Mouse (Mus musculus): ENCODE measurements around the gene Olfr1179.
"Not testable (repeated sequence)": the region's sequence is repeated elsewhere in the genome, so short reads cannot be mapped to it uniquely, and the experiment has no call there.

Gene Olfr1179

DNA sequence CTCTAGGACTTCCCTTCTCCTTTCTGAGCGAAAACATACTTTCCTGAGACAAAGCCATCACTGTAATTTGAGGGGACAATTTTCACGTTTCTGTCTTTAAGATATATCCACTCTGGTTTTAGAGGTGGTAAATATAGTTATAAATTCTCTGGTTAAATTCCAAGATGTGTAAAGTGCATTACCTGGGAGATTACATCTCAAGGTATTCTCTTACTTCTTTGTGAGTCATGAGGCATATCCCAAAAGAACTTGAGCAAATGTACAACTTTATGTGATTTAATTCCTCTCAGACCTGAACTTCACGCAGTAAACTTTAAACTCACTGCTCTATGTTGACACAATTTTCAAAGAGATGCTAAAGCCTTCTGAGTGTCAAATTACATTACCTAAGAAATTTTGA lies at the start of gene Olfr1179:
Gene Olfr1179 (minus strand): TSS at position 101 of the 400 bp plus-strand sequence.
- no peak for DNase-seq (ENCODE audit: low spot score in 2 of 2)

DNA sequence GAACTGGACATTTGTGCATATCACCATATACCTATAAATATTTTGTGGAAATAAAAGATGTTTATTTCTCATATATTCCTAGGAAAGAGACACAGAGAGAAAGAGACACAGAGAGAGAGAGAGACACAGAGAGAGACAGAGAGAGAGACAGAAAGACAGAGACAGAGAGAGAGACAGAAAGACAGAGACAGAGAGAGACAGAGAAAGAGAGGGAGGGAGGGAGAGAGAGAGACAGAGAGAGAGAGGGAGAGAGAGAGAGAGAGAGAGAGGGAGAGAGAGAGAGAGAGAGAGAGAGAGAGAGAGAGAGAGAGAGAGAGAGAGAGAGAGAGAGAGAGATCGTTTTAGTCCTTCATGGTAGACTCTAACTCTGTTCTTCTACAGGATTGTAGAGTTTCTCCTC lies 48.3 kb upstream of the Olfr1179 start, which contains the start of gene Olfr1183:
Gene Olfr1183 (plus strand): TSS at position 301 of the 400 bp plus-strand sequence.
- DNase-seq (ENCODE audit: low spot score in 2 of 2) = not testable (repeated sequence)

DNA sequence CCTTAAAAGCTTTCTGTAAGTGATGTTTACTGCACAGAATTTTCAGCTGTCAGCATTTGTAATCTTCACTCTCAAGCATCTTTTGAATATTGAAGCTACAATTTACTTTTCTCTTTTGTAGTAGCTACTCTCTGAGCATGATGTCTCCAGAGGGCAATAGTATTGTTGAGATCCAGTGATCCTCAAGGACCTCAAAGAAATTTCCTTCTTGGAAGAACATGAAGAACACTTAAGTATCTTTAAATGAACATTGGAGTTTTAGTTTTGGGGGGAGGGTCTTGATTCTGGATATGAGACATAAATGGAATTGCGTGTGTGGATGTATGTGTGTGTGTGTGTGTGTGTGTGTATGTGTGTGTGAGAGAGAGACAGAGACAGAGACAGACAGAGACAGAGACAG lies 42.8 kb upstream of the Olfr1179 start, which contains the start of gene Gm13757:
Gene Gm13757 (minus strand): TSS at position 101 of the 400 bp plus-strand sequence.
- DNase-seq (ENCODE audit: low spot score in 2 of 2) = no peak

DNA sequence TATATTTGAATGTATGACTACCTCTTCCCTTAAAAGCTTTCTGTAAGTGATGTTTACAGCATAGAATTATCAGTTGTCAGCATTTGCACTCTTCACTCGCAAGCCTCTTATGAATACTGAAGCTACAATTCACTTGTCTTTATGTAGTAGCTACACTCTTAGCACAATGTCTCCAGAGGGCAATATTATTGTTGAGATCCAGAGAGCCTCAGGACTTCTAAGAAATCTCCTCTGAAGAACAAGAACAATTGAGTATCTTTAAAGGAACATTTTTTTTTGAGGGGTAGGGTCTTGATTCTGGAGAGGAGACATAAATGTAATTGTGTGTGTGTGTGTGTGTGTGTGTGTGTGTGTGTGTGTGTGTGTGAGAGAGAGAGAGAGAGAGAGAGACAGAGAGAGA lies 19.8 kb upstream of the Olfr1179 start, which contains the start of gene Olfr1181:
Gene Olfr1181 (minus strand): TSS at position 101 of the 400 bp plus-strand sequence.
- no peak for DNase-seq (ENCODE audit: low spot score in 2 of 2)

DNA sequence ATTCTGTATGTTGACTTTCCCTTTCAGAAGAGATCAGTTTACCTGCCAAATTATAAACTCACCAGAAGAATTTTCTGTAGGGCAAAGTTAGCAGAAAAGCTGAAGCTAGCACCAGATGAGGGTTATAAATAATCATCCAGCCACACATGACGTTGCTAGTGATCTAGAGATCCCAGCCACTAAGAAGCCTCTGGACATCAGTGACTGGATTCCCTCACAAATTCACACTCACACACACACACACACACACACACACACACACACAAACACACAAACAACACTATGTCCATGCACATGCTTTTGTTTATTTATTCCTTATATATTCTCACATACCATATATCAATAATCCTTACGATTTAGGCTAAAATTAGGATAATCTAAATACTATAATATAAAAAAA lies 12.8 kb upstream of the Olfr1179 start, which contains the start of gene Olfr1180:
Gene Olfr1180 (minus strand): TSS at position 101 of the 400 bp plus-strand sequence.
- DNase-seq (ENCODE audit: low spot score in 2 of 2) = no peak

DNA sequence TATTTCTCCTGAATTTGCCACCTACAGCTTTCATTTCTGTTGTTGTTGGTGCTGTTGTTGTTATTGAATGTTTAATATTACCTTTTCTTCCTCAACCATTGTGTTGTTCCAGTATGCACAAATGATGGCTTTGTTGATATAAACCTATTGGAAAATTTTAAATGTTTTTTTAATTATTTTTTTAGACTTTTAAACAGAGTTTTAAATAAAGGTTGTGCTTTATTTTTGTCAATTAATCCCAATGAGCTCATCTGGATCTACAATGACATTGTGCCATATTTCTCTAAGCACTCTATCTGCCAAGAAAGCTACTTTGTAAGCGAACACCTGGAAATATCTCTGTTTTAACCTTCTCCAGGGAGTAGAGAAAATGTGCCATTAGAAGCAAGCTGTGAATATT lies 19.5 kb downstream of the Olfr1179 start, which contains the start of gene Olfr1178:
Gene Olfr1178 (plus strand): TSS at position 301 of the 400 bp plus-strand sequence.
- no peak for DNase-seq (ENCODE audit: low spot score in 2 of 2)

DNA sequence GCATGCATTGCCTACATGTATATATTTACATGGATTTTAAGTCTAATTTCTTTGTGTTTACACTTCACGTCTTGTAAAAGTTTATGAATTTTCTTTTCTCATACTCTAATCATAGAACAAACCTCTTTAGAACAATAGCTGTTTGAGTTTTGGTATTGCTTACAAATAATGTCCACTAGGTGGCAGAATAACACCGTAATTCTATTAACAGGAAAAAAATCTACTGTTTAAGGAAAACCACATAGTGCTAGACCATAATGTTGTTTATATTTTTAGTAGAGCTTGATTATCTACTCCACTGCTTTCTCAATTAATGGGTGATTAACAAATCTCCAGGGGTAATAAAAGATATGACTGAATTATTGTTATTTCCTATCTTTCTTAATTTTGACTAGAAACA lies 49.9 kb downstream of the Olfr1179 start:
- DNase-seq (ENCODE audit: low spot score in 2 of 2) = no peak

All from thymus, postnatal 10 days (tissue).